23 mouse cellular contexts compared by ENCODE assay signal in the genomic region with DNA sequence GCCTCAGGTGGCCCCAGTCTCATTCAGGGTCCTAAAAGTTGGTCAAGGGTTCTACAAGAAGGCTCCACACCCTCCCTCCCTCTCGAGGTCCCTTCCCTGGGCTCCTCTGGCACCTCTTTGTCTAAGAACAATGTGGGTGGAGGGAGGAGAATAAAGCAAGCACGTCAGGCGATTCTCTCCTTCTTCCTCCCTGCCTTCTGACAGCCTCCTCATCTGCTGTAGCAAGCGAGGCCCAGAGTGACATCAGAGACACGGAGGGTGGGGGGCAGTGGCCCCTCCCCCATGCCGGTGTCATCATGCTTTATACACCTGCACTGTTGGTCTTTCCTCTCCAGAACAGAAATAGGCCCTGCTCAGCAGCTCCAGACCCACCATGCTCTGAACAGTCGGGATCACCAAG. TPM values are rescaled to one million over a fixed set of nuclear protein-coding genes. Genes with fewer than 3 reads are reported as not detected.
DNase-seq lines count a peak whose midpoint lies in the region; ATAC-seq and TF ChIP-seq lines count a peak whose summit lies in the region.
"Had no signal": no experiment of that assay in that cellular context is flagged by ENCODE, and none has a peak within 500 bp of the region (broad histone marks: within the 10 kb centered on the region; RNA-seq: fewer than 3 reads in every experiment).

No protein-coding gene starts in this region.

- no peak for TF ChIP-seq POLR2A in CH12.LX (IDR thresholded peaks at IDR 0.05; ENCODE audit: low read depth, low read length)

- H3K27ac ChIP-seq in hindbrain, embryonic 11.5 days (ENCODE audit: low read depth, low read length) = no peak overlapping the region
- H3K27ac ChIP-seq in hindbrain, embryonic 16.5 days (ENCODE audit: low read depth, low read length) = no peak overlapping the region
- H3K27ac ChIP-seq in CH12.LX (ENCODE audit: insufficient read depth, low read depth) (no peak overlapping the region), ES-E14 (ENCODE audit: insufficient read depth, low read depth, low read length, poor library complexity, severe bottlenecking) (peak overlapping the region; percentile 80)
- peak overlapping the region; percentile 86 for H3K27ac ChIP-seq in embryonic facial prominence, embryonic 13.5 days
- H3K27ac ChIP-seq: heart, embryonic 15.5 days; liver, embryonic 13.5 days had no signal

- TF ChIP-seq RAD21 in CH12.LX (IDR thresholded peaks at IDR 0.05; ENCODE audit: low read depth, low read length) = no peak

- H3K4me2 ChIP-seq in hindbrain, embryonic 11.5 days (replicated peaks; ENCODE audit: low read depth, low read length) = no peak overlapping the region
- H3K4me2 ChIP-seq in hindbrain, embryonic 16.5 days (ENCODE audit: low read length) = no peak overlapping the region
- H3K4me2 ChIP-seq in CH12.LX (ENCODE audit: insufficient read depth, low read depth, poor library complexity, severe bottlenecking) = no peak overlapping the region
- no peak overlapping the region for H3K4me2 ChIP-seq in embryonic facial prominence, embryonic 13.5 days
- H3K4me2 ChIP-seq: heart, embryonic 15.5 days; limb, embryonic 13.5 days; liver, embryonic 13.5 days had no signal

- no peaks in the 10 kb centered on the region for H3K36me3 ChIP-seq in hindbrain, embryonic 11.5 days (ENCODE audit: control insufficient read depth, insufficient read depth, low read length)
- H3K36me3 ChIP-seq in hindbrain, embryonic 16.5 days (ENCODE audit: control insufficient read depth, insufficient read depth, low read length) = no peaks in the 10 kb centered on the region
- H3K36me3 ChIP-seq in CH12.LX (replicated peaks in 1 of 2; ENCODE audit: control insufficient read depth in 1 of 2, insufficient read depth in 1 of 2, low read length in 1 of 2) = no peaks in the 10 kb centered on the region
- H3K36me3 ChIP-seq in ES-E14 (ENCODE audit: control insufficient read depth, insufficient read depth, low read length, poor library complexity, severe bottlenecking) = no peaks in the 10 kb centered on the region
- H3K36me3 ChIP-seq in embryonic facial prominence, embryonic 13.5 days = no peaks in the 10 kb centered on the region
- H3K36me3 ChIP-seq: heart, embryonic 15.5 days; limb, embryonic 13.5 days; liver, embryonic 13.5 days had no signal

- 24% methylated on average over 7 of the region's 7 CpGs for WGBS in hindbrain, embryonic 11.5 days
- WGBS in hindbrain, embryonic 16.5 days = 32% methylated on average over 7 of the region's 7 CpGs
- WGBS in embryonic facial prominence, embryonic 13.5 days = 45% methylated on average over 7 of the region's 7 CpGs

- no peaks in the 10 kb centered on the region for H3K79me2 ChIP-seq in CH12.LX (replicated peaks; ENCODE audit: control insufficient read depth, extremely low read depth, insufficient read depth, poor library complexity, severe bottlenecking)

- peaks cover 16% of the 10 kb centered on the region for H3K4me1 ChIP-seq in hindbrain, embryonic 11.5 days (replicated peaks; ENCODE audit: control insufficient read depth, insufficient read depth, low read length)
- peaks cover 15% of the 10 kb centered on the region for H3K4me1 ChIP-seq in hindbrain, embryonic 16.5 days (ENCODE audit: control insufficient read depth, insufficient read depth, low read depth, low read length)
- H3K4me1 ChIP-seq in CH12.LX (ENCODE audit: control insufficient read depth in 1 of 2, insufficient read depth in 2 of 2) = peaks cover 22 to 73% of the 10 kb centered on the region in 2 experiments
- H3K4me1 ChIP-seq in ES-E14 (ENCODE audit: control insufficient read depth in 2 of 2, insufficient read depth in 2 of 2, low read length in 2 of 2, poor library complexity in 1 of 2) = peaks cover 11 to 49% of the 10 kb centered on the region in 2 experiments
- H3K4me1 ChIP-seq in embryonic facial prominence, embryonic 13.5 days = peaks cover 59% of the 10 kb centered on the region

- dilution Hi-C loops in CH12.LX (cut with MboI; ENCODE audit: extremely low pct_ligation_motif_present, extremely low pct_unique_long_range_greater_than_20kb, low sequenced_read_pairs) = no loop called here

- H3K9me3 ChIP-seq in hindbrain, embryonic 11.5 days (ENCODE audit: control insufficient read depth, low read length) = no peaks in the 10 kb centered on the region
- H3K9me3 ChIP-seq in hindbrain, embryonic 16.5 days (ENCODE audit: control insufficient read depth, low read length) = no peaks in the 10 kb centered on the region
- no peaks in the 10 kb centered on the region for H3K9me3 ChIP-seq in CH12.LX (replicated peaks; ENCODE audit: low read length)
- no peaks in the 10 kb centered on the region for H3K9me3 ChIP-seq in ES-E14 (ENCODE audit: control insufficient read depth, insufficient read depth, low read depth, low read length)
- H3K9me3 ChIP-seq in embryonic facial prominence, embryonic 13.5 days = no peaks in the 10 kb centered on the region
- H3K9me3 ChIP-seq: heart, embryonic 15.5 days; limb, embryonic 13.5 days; liver, embryonic 13.5 days; megakaryocyte, embryonic 14.5 days had no signal

- no peak for TF ChIP-seq CTCF in CH12.LX (conservative IDR thresholded peaks at IDR 0.05 in 1 of 2, IDR thresholded peaks at IDR 0.05 in 1 of 2; ENCODE audit: low read depth in 2 of 2, low read length in 2 of 2)

- in situ Hi-C loops in CH12.LX (cut with MboI; ENCODE audit: low pct_ligation_motif_present, low pct_unique_long_range_greater_than_20kb, low sequenced_read_pairs) (no loop called here), ES-E14 (cut with MboI; ENCODE audit: low sequenced_read_pairs in 2 of 2, unreplicated experiment in 2 of 2) (no loop called here)

- 0 out of 2 replicates have a peak, but pooled peaks have one; percentile 20 for ATAC-seq in hindbrain, embryonic 11.5 days (ENCODE audit: low FRiP score)
- no peak for ATAC-seq in hindbrain, embryonic 16.5 days
- no peak for ATAC-seq in embryonic facial prominence, embryonic 13.5 days (ENCODE audit: insufficient number of reproducible peaks, insufficient read depth, low FRiP score, low TSS enrichment, low read depth)
- ATAC-seq: CD4-positive, CD25-positive, alpha-beta regulatory T cell, adult 4 months; forebrain, postnatal 0 days had no signal

- H3K9ac ChIP-seq in hindbrain, embryonic 11.5 days (ENCODE audit: low read depth, low read length) = 0 out of 2 replicates have a peak overlapping the region, but pooled peaks have one; percentile 1
- no peak overlapping the region for H3K9ac ChIP-seq in hindbrain, embryonic 16.5 days (ENCODE audit: low read depth, low read length)
- H3K9ac ChIP-seq in CH12.LX (ENCODE audit: insufficient read depth, low read depth) = no peak overlapping the region; the same call in 1 of the 2 replicates
- peak overlapping the region; percentile 28 for H3K9ac ChIP-seq in ES-E14 (ENCODE audit: insufficient read depth, low read depth, low read length, poor library complexity, severe bottlenecking)
- H3K9ac ChIP-seq in embryonic facial prominence, embryonic 13.5 days = 0 out of 2 replicates have a peak overlapping the region, but pooled peaks have one; percentile 1
- H3K9ac ChIP-seq: forebrain, postnatal 0 days; heart, embryonic 15.5 days; limb, embryonic 13.5 days; liver, embryonic 13.5 days had no signal

- no peak overlapping the region for H3K4me3 ChIP-seq in hindbrain, embryonic 11.5 days (ENCODE audit: low read depth, low read length)
- no peak overlapping the region for H3K4me3 ChIP-seq in hindbrain, embryonic 16.5 days (ENCODE audit: low read length)
- peak overlapping the region in 1 of 3 experiments; percentile 19 for H3K4me3 ChIP-seq in CH12.LX (replicated peaks in 1 of 3; ENCODE audit: low read depth in 2 of 3, low read length in 2 of 3, poor library complexity in 1 of 3)
- peak overlapping the region; percentile 38 to 41; a peak in 1 of 4 replicates for H3K4me3 ChIP-seq in ES-E14 (ENCODE audit: insufficient read depth in 1 of 2, low read depth in 1 of 2, low read length in 2 of 2, poor library complexity in 1 of 2, severe bottlenecking in 1 of 2)
- H3K4me3 ChIP-seq in embryonic facial prominence, embryonic 13.5 days = no peak overlapping the region
- H3K4me3 ChIP-seq: heart, embryonic 15.5 days; limb, embryonic 13.5 days; liver, embryonic 13.5 days; megakaryocyte, embryonic 14.5 days had no signal

- no peak for TF ChIP-seq EP300 in CH12.LX (IDR thresholded peaks at IDR 0.05; ENCODE audit: low read length)

- 0 out of 2 replicates have a peak, but pooled peaks cover 2% of the 10 kb centered on the region for H3K27me3 ChIP-seq in hindbrain, embryonic 11.5 days (ENCODE audit: control insufficient read depth, insufficient read depth, low read length)
- H3K27me3 ChIP-seq in hindbrain, embryonic 16.5 days (replicated peaks; ENCODE audit: control insufficient read depth, insufficient read depth, low read length) = 0 out of 2 replicates have a peak, but pooled peaks cover 2% of the 10 kb centered on the region
- H3K27me3 ChIP-seq in CH12.LX (replicated peaks) = no peaks in the 10 kb centered on the region
- 0 out of 2 replicates have a peak, but pooled peaks cover 3% of the 10 kb centered on the region for H3K27me3 ChIP-seq in embryonic facial prominence, embryonic 13.5 days

- no peak for DNase-seq in hindbrain, embryonic 11.5 days (ENCODE audit: low spot score)
- DNase-seq in CH12.LX (ENCODE audit: extremely low read depth) = peak; percentile 71
- no peak for DNase-seq in ES-E14 (ENCODE audit: low read depth, low spot score)
- no peak for DNase-seq in gastrocnemius, postnatal 25 days
- DNase-seq in cerebellum, adult 11-12 months = no peak
- no peak for DNase-seq in thymus, postnatal 10 days (ENCODE audit: low spot score in 2 of 2)
- DNase-seq: adrenal gland, postnatal 25 days; cerebellum, postnatal 10 days; forebrain, postnatal 0 days; heart, postnatal 4 days; kidney, adult 2 months; kidney, postnatal 14 days; layer of hippocampus, postnatal 36 days; liver, embryonic 13.5 days; lung, adult 2 months; thymus, adult 18-20 months; thymus, postnatal 4 days had no signal

TF ChIP-seq in CH12.LX, 34 proteins besides CTCF, POLR2A, EP300 and RAD21 (continues in another document):
- TF ChIP-seq SMC3 (IDR thresholded peaks at IDR 0.05; ENCODE audit: low read depth, low read length) (no peak), E2F4 (IDR thresholded peaks at IDR 0.05; ENCODE audit: insufficient replicate concordance, low read depth, low read length) (no peak)

TF ChIP-seq in ES-E14, 5 proteins besides CTCF, POLR2A, EP300 and RAD21 (continues in another document):
- TF ChIP-seq ZNF384 (IDR thresholded peaks at IDR 0.05; ENCODE audit: low read depth, low read length) (no peak), CHD2 (IDR thresholded peaks at IDR 0.05; ENCODE audit: low read depth, low read length) (no peak), MAFK (IDR thresholded peaks at IDR 0.05; ENCODE audit: insufficient read depth, low read depth, low read length) (no peak)

RNA-seq across cellular contexts. Expression of a gene that starts 45.1 kb away (rescaled TPM):
- 17.0 and 20.6 TPM in 2 replicates for polyA plus RNA-seq in hindbrain, embryonic 11.5 days (2014; fragmentation: Nextera tagmentation; extraction: Ambion mirVana)
- 18.9 and 21.4 TPM in 2 replicates for polyA plus RNA-seq in hindbrain, embryonic 16.5 days (2015; fragmentation: Nextera tagmentation; extraction: Ambion mirVana)
- total RNA-seq in CH12.LX (2012; rRNA removed) = 16.7 and 17.2 TPM in 2 replicates
- 6.1 and 6.9 TPM in 2 replicates for total RNA-seq in CH12.LX (2014; rRNA removed)
- polyA plus RNA-seq in CH12.LX (2012; ENCODE audit: insufficient read length, low read depth) = 12.2 and 12.8 TPM in 2 replicates
- total RNA-seq in ES-E14 (2012; rRNA removed) = 21.5 and 32.4 TPM in 2 replicates
- 18.4 and 22.5 TPM in 2 replicates for polyA plus RNA-seq in embryonic facial prominence, embryonic 13.5 days (2015; fragmentation: Nextera tagmentation; extraction: Ambion mirVana)
- total RNA-seq in gastrocnemius, postnatal 25 days (2021) = 10 to 100 TPM; 17.2 to 18.2 TPM

Comparison
In these comparisons a context has a peak if more than half of its experiments do, and no peak if none do; other contexts are left out.
1. H3K9ac ChIP-seq: peak in hindbrain, embryonic 11.5 days (single experiment), ES-E14 (single experiment) and embryonic facial prominence, embryonic 13.5 days (single experiment); none in hindbrain, embryonic 16.5 days (single experiment) and CH12.LX (single experiment).
2. H3K27ac ChIP-seq: peak in ES-E14 (single experiment) and embryonic facial prominence, embryonic 13.5 days (single experiment); none in hindbrain, embryonic 11.5 days (single experiment), hindbrain, embryonic 16.5 days (single experiment) and CH12.LX (single experiment).
3. H3K4me3 ChIP-seq: peak in ES-E14 (2 of 2); none in hindbrain, embryonic 11.5 days (single experiment), hindbrain, embryonic 16.5 days (single experiment) and embryonic facial prominence, embryonic 13.5 days (single experiment).